Mouse (Mus musculus) liver, embryonic 11.5 days (tissue): ENCODE data around the gene Ddx42. TPM values are rescaled to one million over a fixed set of nuclear protein-coding genes. Genes with fewer than 3 reads are reported as not detected.
"Not testable (repeated sequence)": the region's sequence is repeated elsewhere in the genome, so short reads cannot be mapped to it uniquely, and the experiment has no call there.

Experiments used
- ATAC-seq: fragments of 200-750 bp; cut with Nextera tagmentation; replicated peaks from 2 replicates; pipeline ENCODE4 v1.8.0; 2017; ENCODE audit warnings: moderate number of reproducible peaks, mild to moderate bottlenecking, moderate TSS enrichment, moderate library complexity; ENCODE audit not compliant: low FRiP score
- DNase-seq: peaks from one replicate; pipeline ENCODE4 v3.0.0-alpha.2; 2017; ENCODE audit warnings: low spot score
- H3K27ac ChIP-seq: fragments of 300-500 bp; sonication (generic); 2 replicates; pipeline ENCODE4 v1.5.1; 2014; ENCODE audit warnings: mild to moderate bottlenecking, low read depth, low read length, control low read depth
- H3K27me3 ChIP-seq: fragments of 300-500 bp; sonication (generic); replicated peaks from 2 replicates; pipeline ENCODE4 v1.6.1; 2014; ENCODE audit warnings: low read length, mixed read lengths; ENCODE audit not compliant: control insufficient read depth, insufficient read depth
- H3K36me3 ChIP-seq: fragments of 300-500 bp; sonication (generic); 2 replicates; pipeline ENCODE4 v1.6.1; 2014; ENCODE audit warnings: mild to moderate bottlenecking, low read length, moderate library complexity, mixed read lengths; ENCODE audit not compliant: control insufficient read depth, insufficient read depth
- H3K4me1 ChIP-seq: fragments of 300-500 bp; sonication (generic); replicated peaks from 2 replicates; pipeline ENCODE4 v1.6.1; 2014; ENCODE audit warnings: low read length, mixed read lengths; ENCODE audit not compliant: control insufficient read depth, insufficient read depth
- H3K4me2 ChIP-seq: fragments of 300-500 bp; sonication (generic); 2 replicates; pipeline ENCODE4 v1.6.1; 2014; ENCODE audit warnings: mild to moderate bottlenecking, control low read depth, moderate library complexity
- H3K4me3 ChIP-seq: fragments of 300-500 bp; sonication (generic); 2 replicates; pipeline ENCODE4 v1.5.1; 2014; ENCODE audit warnings: low read depth, low read length, control low read depth
- H3K9ac ChIP-seq: fragments of 300-500 bp; sonication (generic); 2 replicates; pipeline ENCODE4 v1.6.1; 2014; ENCODE audit warnings: low read depth, low read length, control low read depth
- H3K9me3 ChIP-seq: fragments of 300-500 bp; sonication (generic); 2 replicates; pipeline ENCODE4 v1.6.1; 2016; ENCODE audit warnings: low read length, inconsistent platforms, mixed read lengths; ENCODE audit not compliant: control insufficient read depth
- WGBS: fragments of 180-500 bp; shearing (Covaris S2); extraction: QIAGEN DNeasy Blood & Tissue Kit; methylation state at CpG from one replicate; pipeline ENCODE4 v1.1.7; 2014; 5-methylcytosine and 5-hydroxymethylcytosine counted together
- polyA plus RNA-seq: library from polyadenylated mRNA; unstranded; fragments of >200 nt; fragmentation: Nextera tagmentation; extraction: Ambion mirVana; gene quantifications from 2 replicates; pipeline ENCODE4 v1.2.1, GENCODE M21; 2014

The Ddx42 gene
- polyA plus RNA-seq, 1 experiment from 2014 or later: 63.3 TPM

DNA sequence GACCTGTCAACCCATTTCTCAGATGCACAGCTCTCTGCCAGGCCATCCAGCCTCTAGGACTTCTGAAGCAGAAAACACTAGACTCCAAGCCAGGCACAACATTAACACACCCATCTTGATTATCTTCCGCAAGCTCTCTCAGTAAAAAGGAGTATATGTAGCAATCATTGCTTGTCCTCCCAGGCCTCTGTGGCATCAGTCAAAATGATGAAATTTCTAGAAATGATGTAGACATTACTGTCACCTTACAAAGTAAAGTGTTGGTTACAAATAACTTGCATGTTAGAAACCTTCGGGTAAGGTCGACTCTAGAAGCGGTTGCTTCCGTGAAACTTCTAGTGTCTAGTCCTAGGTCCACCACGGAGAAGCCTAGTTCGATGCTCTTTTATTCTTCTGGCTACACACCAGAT is 1.3 kb upstream of the Ddx42 start:
- Histone ChIP-seq H3K27ac (peak overlapping the region; percentile 97; the same call in 1 of the 2 replicates), H3K9ac (peak overlapping the region; percentile 78), H3K4me2 (peak overlapping the region; percentile 92), H3K36me3 (peaks cover 12% of the 10 kb centered on the region), H3K4me1 (peaks cover 16% of the 10 kb centered on the region), H3K9me3 (no peaks in the 10 kb centered on the region), H3K27me3 (no peaks in the 10 kb centered on the region), H3K4me3 (peak overlapping the region; percentile 76)
- ATAC-seq (no peak), DNase-seq (no peak)
- 19% methylated on average over 7 of the region's 7 CpGs for WGBS

DNA sequence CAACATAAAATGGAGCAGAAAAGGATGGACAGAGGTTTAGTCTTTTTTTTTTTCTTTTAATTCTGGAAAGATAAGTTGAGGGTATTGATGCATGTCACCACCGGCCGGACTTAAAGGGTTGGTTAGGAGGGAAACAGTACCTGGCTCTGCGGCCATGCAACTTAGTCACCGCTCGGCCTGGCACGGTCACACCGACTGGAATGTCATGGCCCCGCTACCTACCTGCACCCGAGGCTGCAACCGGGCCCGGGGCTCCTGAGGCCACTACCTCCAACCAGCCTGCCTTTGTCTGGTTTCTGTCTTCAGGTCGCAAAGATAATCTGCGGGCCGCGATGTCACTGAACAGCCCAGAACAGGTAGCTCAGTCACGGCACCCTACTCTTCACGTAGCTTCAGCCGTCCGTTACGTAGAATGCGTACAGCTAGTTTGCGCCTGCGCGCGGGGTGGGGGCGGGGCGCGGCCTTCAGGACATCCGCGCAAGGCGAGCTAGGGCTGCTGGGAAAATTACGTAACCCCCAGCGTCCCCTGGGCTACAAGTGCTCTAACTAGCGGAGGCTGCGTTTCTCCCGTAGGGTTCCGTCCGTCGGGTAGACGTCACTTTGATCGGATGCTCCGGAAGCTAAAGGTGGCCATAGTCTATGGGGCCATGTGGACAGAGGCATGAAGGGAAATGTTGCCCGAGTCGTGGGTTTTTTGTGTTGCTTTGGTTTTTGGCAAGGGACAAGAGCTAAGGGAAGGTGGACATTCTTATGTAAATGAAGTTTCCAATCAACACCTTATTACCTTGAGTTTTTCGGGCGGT is 598 bp upstream of the Ddx42 start, which contains the start of gene Ccdc47:
Gene Ccdc47 (minus strand): TSS at position 418 of the 803 bp plus-strand sequence.
- Histone ChIP-seq H3K4me3 (peak within 1 kb of the TSS; percentile 76), H3K4me2 (peak within 1 kb of the TSS; percentile 92), H3K4me1 (peaks cover 16% of the 10 kb centered on the region), H3K27ac (peak within 1 kb of the TSS; percentile 97), H3K27me3 (no peaks in the 10 kb centered on the region), H3K9me3 (no peaks in the 10 kb centered on the region), H3K9ac (peak within 1 kb of the TSS; percentile 78), H3K36me3 (peaks cover 10% of the 10 kb centered on the region)
- ATAC-seq (peak; percentile 94), DNase-seq (no peak)
- WGBS: under 1% methylated on average over 46 of the region's 46 CpGs

DNA sequence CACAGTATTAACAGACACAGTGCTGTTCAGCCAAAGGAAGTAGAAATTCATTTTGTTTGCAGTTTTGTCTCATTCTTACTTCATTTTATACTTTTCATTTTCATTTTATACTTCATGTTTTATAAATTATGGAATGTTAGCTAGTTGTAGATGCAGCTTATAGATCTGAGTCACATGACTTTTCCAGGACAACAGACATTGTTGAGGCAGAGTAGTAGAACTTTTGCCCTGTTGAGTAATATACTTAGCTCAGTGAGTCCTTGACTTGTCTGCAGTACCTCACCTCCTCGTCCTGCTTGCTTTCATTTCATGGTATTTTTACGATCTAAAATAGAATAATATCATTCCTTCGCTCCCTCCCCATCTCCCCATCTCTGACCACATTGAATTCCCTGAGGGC is 3.9 kb downstream of the Ddx42 start:
- Histone ChIP-seq H3K9ac (no peak overlapping the region), H3K9me3 (no peaks in the 10 kb centered on the region), H3K4me2 (no peak overlapping the region), H3K27ac (no peak overlapping the region), H3K27me3 (no peaks in the 10 kb centered on the region), H3K36me3 (peaks cover 4% of the 10 kb centered on the region; the same call in 1 of the 2 replicates), H3K4me3 (no peak overlapping the region), H3K4me1 (peaks cover 7% of the 10 kb centered on the region)
- WGBS: 94% methylated on average over 3 of the region's 3 CpGs
- DNase-seq (no peak), ATAC-seq (no peak)

DNA sequence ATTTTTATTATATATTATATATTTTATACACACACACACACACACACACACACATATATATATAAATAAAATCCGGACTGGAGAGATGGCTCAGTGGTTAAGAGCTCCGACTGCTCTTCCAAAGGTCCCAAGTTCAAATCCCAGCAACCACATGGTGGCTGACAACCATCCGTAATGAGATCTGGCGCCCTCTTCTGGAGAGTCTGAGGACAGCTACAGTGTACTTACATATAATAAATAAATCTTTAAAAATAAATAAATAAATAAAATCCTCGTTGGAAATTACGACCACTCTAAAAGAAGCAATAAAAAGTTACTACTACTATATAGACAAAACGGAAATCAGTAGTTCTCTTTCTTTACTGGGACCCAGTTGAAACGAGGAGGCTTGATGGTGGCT is 17.3 kb downstream of the Ddx42 start:
- ATAC-seq, H3K27ac ChIP-seq, H3K4me2 ChIP-seq, H3K4me3 ChIP-seq, H3K9me3 ChIP-seq, H3K4me1 ChIP-seq, H3K9ac ChIP-seq, DNase-seq, H3K27me3 ChIP-seq: not testable (repeated sequence)
- 77% methylated on average over 8 of the region's 8 CpGs for WGBS
- H3K36me3 ChIP-seq: peaks cover 42% of the 10 kb centered on the region

GRCm38 (mm10) chr11:106246834-106247233 is 30.1 kb downstream of the Ddx42 start:
- Histone ChIP-seq H3K4me1 (no peaks in the 10 kb centered on the region), H3K9ac (no peak overlapping the region), H3K27ac (no peak overlapping the region), H3K4me2 (no peak overlapping the region), H3K27me3 (no peaks in the 10 kb centered on the region), H3K9me3 (peaks cover 4% of the 10 kb centered on the region; the same call in 1 of the 2 replicates), H3K4me3 (no peak overlapping the region), H3K36me3 (peaks cover 83% of the 10 kb centered on the region)
- ATAC-seq (no peak), DNase-seq (no peak)
- WGBS: 98% methylated on average over 1 of the region's 1 CpGs

GRCm38 (mm10) chr11:106249326-106249725 is 32.6 kb downstream of the Ddx42 start:
- Histone ChIP-seq H3K4me1 (no peaks in the 10 kb centered on the region; the same call in 1 of the 2 replicates), H3K4me3 (no peak overlapping the region), H3K9ac (no peak overlapping the region), H3K36me3 (peaks cover 82% of the 10 kb centered on the region), H3K27ac (no peak overlapping the region), H3K27me3 (no peaks in the 10 kb centered on the region), H3K4me2 (no peak overlapping the region), H3K9me3 (peaks cover 4% of the 10 kb centered on the region; the same call in 1 of the 2 replicates)
- ATAC-seq: no peak
- 84% methylated on average over 7 of the region's 7 CpGs for WGBS
- DNase-seq: no peak

DNA sequence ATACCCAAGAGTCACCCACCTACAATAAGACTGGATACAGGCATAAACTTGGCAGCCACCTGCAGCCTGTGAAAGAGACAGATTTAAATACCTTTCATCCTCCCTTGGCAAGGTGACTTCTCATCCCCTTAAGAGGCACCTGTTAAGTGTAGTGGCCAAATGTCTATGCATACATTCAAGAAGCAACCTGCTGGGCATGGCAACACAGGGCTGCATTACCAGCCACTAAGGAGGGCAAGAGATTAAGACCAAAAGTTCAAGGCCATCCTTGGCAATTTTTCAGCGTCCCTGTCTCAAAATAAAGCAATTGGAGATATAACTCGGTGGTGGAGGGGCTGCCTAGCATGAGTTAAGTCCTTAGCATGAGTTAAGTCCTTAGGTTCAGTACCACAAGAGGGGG is 38.0 kb downstream of the Ddx42 start:
- peaks cover 14% of the 10 kb centered on the region for H3K4me1 ChIP-seq
- no peaks in the 10 kb centered on the region for H3K27me3 ChIP-seq
- peak overlapping the region; percentile 93 for H3K4me2 ChIP-seq
- 7% methylated on average over 2 of the region's 2 CpGs for WGBS
- H3K9ac ChIP-seq: peak overlapping the region; percentile 90
- peaks cover 50% of the 10 kb centered on the region for H3K36me3 ChIP-seq
- no peak overlapping the region for H3K27ac ChIP-seq
- no peak for ATAC-seq
- DNase-seq: no peak
- H3K4me3 ChIP-seq: peak overlapping the region; percentile 92
- H3K9me3 ChIP-seq: no peaks in the 10 kb centered on the region

DNA sequence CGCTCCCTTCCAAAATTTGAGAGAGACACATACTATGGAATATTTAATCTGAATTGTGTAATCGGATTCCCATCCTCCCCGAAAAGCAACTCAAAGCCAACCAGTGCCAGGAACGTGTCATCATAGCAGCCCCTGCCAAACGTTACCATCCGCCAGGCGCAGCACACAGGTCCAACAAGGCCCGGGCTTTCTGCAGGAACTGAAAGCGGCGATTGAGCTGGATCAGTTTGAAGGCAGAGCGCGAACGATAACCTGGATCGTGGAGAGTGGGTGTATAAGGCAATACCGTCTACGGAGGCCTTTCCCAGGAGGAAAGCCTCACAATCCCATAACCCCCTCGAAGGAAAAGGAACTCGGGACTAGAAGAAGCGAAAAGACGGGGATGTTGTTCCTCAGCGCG is 38.4 kb downstream of the Ddx42 start:
- no peak for DNase-seq
- Histone ChIP-seq H3K4me1 (peaks cover 14% of the 10 kb centered on the region), H3K36me3 (peaks cover 47% of the 10 kb centered on the region), H3K27me3 (no peaks in the 10 kb centered on the region), H3K9ac (peak overlapping the region; percentile 90), H3K4me2 (peak overlapping the region; percentile 93), H3K4me3 (peak overlapping the region; percentile 92), H3K27ac (0 out of 2 replicates have a peak overlapping the region, but pooled peaks have one; percentile 43), H3K9me3 (no peaks in the 10 kb centered on the region)
- WGBS: 2% methylated on average over 22 of the region's 22 CpGs
- ATAC-seq: no peak
